Mouse (Mus musculus) A20 (cell line): ENCODE measurements around the gene Ccdc141.

Source experiments
- DNase-seq: peaks from one replicate; pipeline ENCODE4 v3.0.0-alpha.2; 2011; ENCODE audit warnings: low read depth, low spot score

The Ccdc141 gene

GRCm38 (mm10) chr2:77170633-77171105 lies at the start of gene Ccdc141:
TSS of gene Ccdc141 (minus strand) at chr2:77170636.
- DNase-seq: no peak

GRCm38 (mm10) chr2:77212885-77213284 lies 42.4 kb upstream of the Ccdc141 start:
- DNase-seq: no peak

- DNase-seq: no peak
Observed at GRCm38 (mm10) chr2:77206951-77207350, 36.5 kb upstream of the Ccdc141 start.

- no peak for DNase-seq
Observed at GRCm38 (mm10) chr2:77203916-77204315, 33.5 kb upstream of the Ccdc141 start.

- no peak for DNase-seq
Observed at GRCm38 (mm10) chr2:77201900-77202299, 31.5 kb upstream of the Ccdc141 start.

- no peak for DNase-seq
Observed at GRCm38 (mm10) chr2:77200958-77201614, 30.6 kb upstream of the Ccdc141 start.

GRCm38 (mm10) chr2:77200379-77200778 lies 29.9 kb upstream of the Ccdc141 start:
- no peak for DNase-seq

- no peak for DNase-seq
Observed at GRCm38 (mm10) chr2:77198246-77198645, 27.8 kb upstream of the Ccdc141 start.

GRCm38 (mm10) chr2:77196819-77197218 lies 26.4 kb upstream of the Ccdc141 start:
- no peak for DNase-seq

- DNase-seq: no peak
Observed at GRCm38 (mm10) chr2:77195056-77195455, 24.6 kb upstream of the Ccdc141 start.

- no peak for DNase-seq
Observed at GRCm38 (mm10) chr2:77191811-77192210, 21.4 kb upstream of the Ccdc141 start.

GRCm38 (mm10) chr2:77190891-77191290 lies 20.5 kb upstream of the Ccdc141 start:
- DNase-seq: no peak

GRCm38 (mm10) chr2:77190301-77190700 lies 19.9 kb upstream of the Ccdc141 start:
- DNase-seq: no peak

- DNase-seq: no peak
Observed at GRCm38 (mm10) chr2:77189671-77190070, 19.2 kb upstream of the Ccdc141 start.

- no peak for DNase-seq
Observed at GRCm38 (mm10) chr2:77187501-77187900, 17.1 kb upstream of the Ccdc141 start.

- DNase-seq: no peak
Observed at GRCm38 (mm10) chr2:77186912-77187311, 16.5 kb upstream of the Ccdc141 start.

GRCm38 (mm10) chr2:77184049-77184571 lies 13.7 kb upstream of the Ccdc141 start:
- no peak for DNase-seq

GRCm38 (mm10) chr2:77183646-77184045 lies 13.2 kb upstream of the Ccdc141 start:
- no peak for DNase-seq

- DNase-seq: no peak
Observed at GRCm38 (mm10) chr2:77182996-77183380, 12.6 kb upstream of the Ccdc141 start.

- no peak for DNase-seq
Observed at GRCm38 (mm10) chr2:77182271-77182995, 12.0 kb upstream of the Ccdc141 start.

- no peak for DNase-seq
Observed at GRCm38 (mm10) chr2:77177472-77177871, 7.0 kb upstream of the Ccdc141 start.

GRCm38 (mm10) chr2:77176413-77176812 lies 6.0 kb upstream of the Ccdc141 start:
- no peak for DNase-seq

GRCm38 (mm10) chr2:77175411-77175810 lies 5.0 kb upstream of the Ccdc141 start:
- DNase-seq: no peak
